Mouse (Mus musculus) regulatory T cell (primary cell): ENCODE measurements around the gene Pus1.

Experiments used
- in situ Hi-C: fragments of 300-600 bp; cut with MboI, MseI; formaldehyde crosslinking; loops from one replicate; pipeline ENCODE4 v1.15.1; 2025; ENCODE audit warnings: high pct_unique_total_duplicates

The Pus1 gene

DNA sequence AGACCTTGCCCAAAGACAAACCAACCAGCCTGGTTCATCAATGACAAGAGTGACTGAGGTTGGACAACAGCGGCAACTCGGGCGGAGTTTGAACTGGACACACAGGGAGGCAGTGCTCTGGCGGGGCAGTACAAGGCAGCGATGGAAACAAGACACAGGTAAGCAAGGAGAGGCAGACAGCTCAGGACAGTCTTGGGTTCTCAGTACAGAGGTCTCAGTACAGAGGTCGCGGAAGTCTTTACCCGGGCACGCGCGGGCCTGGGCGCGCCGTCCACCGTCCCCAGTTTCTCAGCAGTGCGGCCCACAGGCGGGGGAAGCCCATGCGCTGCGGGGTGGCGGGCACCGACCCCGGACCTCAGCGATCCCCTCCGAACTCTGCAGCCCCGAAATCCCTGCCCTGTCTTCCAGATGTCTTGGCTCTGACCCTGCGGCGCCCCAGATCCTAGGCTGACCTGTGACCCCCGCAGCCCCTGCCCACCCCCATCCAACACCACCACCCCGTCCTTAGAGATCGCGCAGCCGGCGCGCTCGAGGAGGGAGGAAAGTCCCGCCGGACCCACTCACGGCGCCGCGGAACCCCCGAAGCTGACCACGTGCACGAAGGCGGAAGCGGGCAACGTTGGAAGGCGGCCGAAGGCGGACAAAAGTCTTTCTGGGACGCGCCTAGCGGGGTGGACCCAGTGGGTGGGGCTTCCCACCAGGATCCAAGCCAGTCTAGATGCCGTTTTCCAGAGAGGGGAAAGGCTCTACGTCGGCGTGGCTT lies at the start of gene Pus1:
TSS of gene Pus1 (minus strand) at position 662 of the 763 bp plus-strand sequence.
- in situ Hi-C loops, result loop anchor here (5.0 to 10.0 kb wide), 2 partner anchors 62 to 485 kb away; no protein-coding TSS in a partner anchor

DNA sequence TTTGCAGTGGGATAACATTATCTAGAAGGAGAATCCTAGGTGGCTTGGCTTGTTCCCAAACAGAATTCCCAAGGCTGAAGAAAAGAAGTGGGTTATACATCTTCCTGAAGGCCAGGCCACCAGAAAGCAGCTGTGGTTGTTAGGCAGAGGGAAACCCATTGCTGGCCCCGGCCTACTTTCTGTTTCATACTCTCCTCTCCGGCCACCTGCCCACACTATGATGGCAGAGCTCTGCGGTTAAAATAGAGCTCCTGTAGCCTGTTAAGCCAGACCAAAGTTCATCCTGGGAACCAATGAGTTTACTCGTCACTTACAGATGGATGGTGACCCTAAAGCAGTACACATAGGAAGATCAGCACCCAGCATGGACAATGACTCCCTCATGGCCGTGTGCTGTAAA lies 47.1 kb upstream of the Pus1 start:
- in situ Hi-C loops, result no loop called here

DNA sequence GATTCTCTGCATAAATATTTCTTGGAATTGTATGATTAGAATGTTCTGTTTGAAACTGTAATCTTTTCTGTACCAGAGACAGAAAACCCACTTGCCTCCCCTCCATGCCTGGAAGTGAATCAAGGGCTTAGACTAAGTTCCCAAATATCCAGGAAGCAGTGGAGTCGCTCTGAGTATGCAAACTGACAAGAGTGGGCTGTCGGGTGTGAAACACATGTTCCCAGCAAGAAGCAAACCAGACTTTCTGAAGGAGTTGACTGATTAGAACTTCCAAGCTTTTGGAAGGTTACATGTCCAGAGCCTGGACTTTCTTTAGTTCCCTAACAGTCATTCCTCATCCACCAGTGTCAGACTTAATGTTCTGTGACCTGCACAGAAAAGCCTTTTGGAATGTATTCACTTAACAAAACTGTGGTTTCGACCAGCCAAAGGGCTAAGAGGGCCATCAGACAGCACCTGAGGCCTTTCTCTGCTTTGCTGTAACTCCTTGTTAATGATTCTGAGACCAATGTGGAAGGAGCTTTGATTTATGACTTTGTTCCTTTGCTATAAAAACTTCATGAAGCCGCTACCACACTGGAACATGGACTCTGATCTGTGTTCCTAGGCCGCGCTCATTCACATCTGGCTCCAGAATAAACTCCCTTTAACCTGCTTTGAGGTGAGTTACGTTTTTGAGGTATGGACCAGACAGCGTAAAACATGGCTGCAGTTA lies 46.5 kb upstream of the Pus1 start:
- in situ Hi-C loops, result no loop called here

DNA sequence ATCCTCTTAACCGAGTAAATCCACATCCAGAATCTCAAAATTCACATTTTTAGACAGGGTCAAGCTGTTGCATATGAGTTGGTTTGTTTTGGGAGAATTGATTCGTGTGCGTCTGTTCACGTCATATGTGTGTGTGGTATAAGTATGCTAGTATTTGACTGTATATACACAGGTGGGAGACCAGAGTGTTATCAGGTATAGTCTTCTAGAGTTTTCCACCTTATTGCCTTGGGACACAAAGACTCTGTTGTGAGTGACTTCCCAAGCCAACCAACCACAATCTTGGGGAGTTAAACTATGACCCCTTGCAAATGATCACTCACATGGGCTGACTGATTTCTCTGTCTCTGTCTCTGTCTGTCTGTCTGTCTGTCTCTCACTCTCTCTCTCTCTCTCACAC lies 44.0 kb upstream of the Pus1 start:
- in situ Hi-C loops, result no loop called here

DNA sequence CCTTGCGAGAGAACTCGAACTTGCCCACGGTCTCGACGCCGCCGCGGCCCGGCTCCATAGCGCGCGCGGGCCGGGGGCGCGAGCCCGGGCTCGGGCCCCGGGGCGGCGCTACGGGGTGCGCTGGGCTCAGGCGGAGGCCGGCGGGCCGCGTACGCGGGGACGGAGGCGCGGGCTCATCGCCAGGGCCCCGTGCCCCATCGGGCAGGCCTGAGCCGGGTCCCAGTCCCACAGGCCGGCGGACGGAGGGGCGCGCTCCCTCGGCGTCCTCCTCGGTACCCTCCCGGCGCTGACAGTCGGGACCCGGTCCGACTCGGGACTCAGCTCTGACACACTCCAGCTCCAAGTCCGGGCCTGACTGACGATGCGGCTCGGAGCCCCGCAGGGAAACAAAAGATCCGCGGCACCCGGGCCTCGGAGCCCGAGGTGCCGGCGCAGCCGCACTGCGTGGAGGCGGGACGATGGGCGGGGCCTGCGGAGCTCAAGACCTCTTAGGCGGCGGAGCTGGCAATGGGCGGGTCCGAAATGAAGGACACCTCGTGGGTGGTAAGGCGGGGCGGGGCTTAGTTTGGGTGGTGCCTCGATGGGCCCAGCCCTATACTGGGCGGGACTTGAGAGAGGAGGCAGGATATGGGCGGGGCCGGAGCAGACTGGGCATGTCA lies 29.3 kb upstream of the Pus1 start, which contains the start of gene Ulk1:
TSS of gene Ulk1 (minus strand) at position 431 of the 659 bp plus-strand sequence.
- in situ Hi-C loops, result no loop called here

DNA sequence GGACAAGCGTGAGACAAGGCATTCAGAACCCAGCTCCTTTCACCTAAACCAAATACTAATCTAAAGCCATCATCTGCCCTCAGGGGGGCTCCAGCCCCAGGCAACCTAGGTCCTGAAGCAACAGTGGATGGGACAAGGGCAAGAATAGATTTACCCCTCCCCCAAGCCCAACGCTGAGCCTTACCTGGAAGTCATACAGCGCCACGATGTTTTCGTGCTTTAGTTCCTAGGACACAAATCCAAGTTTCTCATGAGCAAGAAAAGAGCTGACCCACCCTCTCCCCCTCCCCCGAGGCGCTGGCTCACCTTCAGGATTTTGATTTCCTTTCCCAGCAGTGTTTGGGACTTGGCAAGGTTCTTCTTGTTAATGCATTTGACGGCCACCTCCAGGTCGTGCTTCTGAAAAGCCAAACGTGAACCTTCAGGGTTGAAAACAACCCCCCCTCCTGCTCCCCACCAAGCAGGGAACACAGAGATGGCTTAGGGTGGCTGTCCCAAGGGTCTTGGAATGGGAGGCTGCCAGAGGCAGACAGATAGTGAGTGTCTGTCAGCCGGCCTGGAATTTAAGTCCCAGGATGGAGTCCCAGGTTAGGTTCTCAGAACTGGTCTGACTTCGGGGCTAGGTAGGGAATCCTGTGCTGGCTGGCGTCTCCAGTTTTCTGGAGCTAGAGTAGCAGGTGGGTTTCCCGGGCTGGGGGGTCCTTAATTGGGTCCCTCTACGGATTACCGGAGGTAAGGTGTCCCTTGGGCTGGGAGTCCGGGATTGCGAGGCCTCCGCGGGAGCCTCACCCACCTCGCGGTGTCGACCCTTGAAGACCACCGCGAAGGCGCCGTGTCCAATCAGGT lies 28.6 kb upstream of the Pus1 start:
- in situ Hi-C loops, result no loop called here

DNA sequence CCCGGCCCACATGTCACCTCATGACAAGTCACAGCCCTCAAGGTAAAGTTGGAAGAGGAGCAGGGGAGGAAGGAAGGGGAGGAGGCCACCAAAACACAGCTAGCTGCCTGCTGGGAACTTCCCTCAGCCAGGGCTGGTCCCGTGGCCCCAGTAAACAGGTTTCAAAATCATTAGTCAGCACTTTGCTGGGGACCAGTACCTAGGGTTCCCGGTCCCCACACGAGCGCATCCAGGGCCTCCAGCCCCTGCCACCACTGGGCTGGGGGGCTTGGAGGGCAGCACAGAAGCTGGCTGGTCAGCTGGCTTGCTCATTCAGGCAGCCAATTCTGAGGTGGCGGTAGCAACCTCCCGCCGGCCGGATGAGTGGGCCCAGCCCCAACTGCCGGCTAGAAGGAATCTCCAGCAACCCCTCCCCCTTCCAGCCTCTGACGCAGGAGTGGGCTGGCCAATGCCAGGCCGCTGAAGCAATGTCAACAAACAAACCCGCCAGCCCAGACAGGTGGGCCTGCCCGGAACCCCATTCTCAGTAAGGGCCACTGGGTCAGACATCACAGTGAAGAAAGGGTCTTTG lies 27.7 kb upstream of the Pus1 start:
- in situ Hi-C loops, result no loop called here

DNA sequence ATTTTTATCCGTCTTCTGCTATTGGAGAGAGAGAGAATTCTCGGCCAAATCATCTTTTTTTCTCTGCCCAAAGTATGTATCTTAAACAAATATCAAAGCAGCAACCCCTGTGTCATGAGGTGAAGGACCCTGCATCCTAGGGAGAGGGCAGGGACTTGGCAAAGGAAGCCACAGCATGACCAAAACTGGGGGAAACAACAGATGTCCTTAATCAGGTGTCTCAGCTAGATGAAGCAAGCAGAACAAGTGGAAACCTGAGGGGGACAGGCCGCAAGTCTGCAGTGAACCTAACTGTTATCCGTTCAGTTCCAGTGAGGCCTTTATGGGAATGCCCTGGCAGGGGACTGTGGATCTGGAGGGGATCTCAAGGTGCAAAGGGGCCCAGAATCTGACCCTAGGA lies 27.0 kb upstream of the Pus1 start:
- in situ Hi-C loops, result no loop called here

DNA sequence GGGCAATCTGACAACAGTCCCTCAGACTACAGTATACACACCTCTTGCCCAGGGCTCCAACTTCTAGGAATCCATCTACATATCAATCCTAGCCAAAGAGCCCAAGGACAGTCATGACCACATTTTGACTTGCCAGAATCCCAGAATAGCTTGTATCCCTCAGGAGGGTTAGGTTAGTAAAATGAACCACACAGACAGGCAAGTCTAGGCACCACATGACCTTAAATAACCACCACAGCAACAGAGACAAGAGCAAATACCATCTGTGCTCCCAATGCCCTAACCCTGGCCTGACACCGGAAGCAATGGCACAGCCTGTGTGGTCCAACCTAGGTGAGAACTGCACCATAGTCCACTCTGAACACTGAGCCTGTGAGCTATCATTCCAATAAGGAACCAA lies 26.2 kb upstream of the Pus1 start:
- in situ Hi-C loops, result no loop called here

DNA sequence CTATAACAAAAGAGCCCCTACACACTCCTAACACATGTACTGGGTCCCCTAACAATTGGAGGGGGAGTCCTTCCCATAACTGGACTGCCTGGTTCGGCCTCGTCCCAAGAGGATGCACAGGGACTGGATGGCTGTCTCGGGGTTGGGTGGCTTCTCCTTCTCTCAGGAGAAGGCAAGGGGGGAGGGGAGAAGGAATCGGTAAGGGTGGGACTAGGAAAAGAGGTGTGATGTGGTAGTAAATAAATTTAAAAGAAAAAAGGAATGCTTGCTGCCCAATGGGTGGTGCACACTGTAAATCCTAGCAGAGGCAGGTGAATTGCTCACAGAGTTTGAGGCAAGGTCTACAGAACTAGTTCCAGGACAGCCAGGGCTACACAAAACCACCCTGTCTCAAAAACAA lies 25.7 kb upstream of the Pus1 start:
- in situ Hi-C loops, result no loop called here

DNA sequence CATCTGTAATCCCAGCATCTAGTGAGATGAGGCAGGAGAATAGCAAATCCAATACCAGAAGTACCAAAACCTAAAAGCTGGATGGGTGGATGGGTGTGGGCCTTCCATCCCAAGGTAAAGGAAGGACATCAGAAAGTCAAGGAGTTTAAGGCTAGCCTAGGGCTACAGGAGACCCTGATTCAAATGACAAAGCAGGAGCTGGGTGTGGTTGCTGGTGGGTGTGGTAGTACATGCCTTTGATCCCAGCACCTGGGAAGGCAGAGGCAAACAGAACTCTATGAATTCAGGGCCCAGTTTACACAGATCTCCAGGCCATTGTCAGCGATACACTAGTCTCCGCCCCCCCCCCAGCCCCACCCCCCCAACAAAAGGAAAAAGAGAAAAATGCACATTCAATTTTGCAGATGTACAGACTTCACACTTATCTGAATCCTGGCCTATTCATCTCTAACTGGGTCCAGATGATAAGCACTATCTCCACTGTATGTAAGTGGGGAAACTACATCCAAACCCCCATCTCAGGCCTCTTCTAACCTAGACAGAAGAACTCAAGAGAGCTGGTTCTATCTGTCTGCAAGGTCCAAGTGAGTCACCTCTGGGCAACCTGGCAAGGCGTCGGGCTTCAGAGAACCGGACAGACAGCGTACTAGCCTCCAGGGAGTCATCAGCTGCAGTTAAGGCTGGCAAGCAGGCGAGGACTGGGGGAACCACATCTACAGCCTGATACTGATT lies 23.7 kb upstream of the Pus1 start:
- in situ Hi-C loops, result no loop called here

DNA sequence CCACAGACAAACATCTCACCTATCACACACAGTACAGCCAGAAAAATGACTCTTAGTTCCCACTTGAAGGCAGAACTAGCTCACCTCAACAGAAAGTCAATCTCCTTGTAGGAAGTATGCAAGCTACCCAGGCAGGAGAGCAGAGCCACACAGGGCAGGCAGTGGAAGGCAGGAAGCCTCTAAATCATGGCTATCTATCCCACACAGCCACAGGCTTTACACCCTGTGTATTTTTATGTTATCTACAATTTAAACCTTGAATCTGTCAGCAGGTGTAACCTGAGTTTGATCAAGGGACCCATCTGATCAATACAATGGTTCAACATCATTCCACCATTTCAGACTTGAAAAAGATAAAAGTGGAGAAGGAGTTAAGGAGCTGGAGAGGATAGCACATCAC lies 22.4 kb upstream of the Pus1 start:
- in situ Hi-C loops, result no loop called here

DNA sequence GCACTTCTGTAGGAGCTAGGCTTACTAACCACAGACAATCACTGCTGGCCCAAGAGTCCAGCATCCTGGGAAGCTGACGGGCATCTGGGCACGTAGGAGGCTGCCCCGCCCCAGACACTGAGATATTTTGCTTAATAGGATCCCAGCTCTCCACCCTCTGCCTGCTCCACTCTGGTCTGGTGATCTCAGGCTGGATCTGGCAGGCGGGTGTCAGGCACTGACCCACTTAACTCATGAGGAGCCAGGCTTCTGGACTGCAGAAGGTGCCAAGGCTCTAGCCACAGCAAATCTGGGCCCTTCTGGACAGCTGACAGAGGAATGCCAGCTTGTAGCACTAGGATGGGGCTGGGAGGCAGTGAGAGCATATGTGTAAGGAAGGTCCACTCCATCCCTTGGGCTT lies 21.7 kb upstream of the Pus1 start:
- in situ Hi-C loops, result no loop called here

DNA sequence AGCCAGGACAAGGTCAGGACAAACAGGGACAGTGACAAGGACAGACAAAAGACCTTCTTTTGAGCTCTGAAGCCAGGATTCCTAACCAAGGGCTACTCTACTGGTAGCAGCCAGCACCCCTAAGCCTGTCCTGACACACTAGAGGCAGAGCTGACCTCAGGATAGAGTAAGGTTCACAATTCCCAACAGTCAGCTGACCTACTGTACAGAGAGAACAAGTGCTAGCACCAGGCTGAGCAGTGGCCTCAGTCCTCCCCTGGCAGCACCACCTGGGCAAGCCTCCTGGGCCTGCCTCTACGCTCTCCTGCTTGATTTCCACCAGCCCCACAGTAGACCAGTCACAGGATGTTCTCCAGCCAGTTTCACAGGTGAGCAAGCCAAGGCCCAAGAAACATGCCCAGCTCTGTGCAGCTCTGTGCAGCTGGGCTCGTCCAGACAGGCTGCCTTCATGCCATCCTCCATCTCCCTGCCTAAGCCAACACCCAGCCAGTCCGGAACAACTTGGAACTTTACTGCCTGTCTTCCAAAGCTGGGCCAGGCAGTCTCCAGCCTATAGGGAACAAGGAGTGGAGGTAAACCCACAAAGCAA lies 20.7 kb upstream of the Pus1 start:
- in situ Hi-C loops, result no loop called here

DNA sequence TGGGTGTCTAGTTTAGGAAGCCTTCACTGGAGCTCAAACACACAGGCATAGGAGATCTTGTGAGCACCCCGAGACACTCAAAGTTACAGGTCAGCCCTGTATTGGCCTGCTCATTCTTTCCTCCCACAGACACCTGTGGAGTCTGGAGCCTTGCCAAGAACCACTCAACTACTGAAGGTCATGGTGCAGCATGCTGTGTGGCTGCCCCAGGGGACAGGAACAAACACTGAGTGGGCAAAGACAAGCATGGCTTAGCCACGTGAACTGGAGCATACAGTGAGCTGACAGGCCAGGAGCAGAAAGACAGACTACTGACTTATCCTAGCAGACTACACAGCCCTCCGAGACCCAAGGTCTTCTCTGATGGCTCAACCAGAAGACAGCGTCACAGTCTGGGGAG lies 17.2 kb upstream of the Pus1 start:
- in situ Hi-C loops, result no loop called here

DNA sequence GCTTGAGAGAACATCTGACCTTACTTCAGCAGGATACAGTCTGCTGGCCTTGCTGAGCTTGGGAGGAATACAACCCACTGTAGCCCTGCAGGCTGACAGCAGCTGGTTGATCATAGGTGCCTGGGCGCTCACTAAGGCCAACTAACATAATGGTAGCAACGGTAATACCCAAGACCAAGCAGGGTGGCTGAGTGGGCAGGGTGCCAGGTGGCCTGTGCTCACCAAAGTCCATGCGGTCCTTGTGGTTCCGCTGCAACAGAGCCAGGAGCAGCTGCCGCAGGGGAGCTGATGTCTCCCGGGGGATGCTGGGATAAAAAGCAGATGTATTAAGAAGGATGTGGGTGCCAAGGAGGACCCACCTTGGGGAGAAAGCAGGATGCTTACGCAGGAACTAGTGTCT lies 13.9 kb upstream of the Pus1 start:
- in situ Hi-C loops, result no loop called here

DNA sequence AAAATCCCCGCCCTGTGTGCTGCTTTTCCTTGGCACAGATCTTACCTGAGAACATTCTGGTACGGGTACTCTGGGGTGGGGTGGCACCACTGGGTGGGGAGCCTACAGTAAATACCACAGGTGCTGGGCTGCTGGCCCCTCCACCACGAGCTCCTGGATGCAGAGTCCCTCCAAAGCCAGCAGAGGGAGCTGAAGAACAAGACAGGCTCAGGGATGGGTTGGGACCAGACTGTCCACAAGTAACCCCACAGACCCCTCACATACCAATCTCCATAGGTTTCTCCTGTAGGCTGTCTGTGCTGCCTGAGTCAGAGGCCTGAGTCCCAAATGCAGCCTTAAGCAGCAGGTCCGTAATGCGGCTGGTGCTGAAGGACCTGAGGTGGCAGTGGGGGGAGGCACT lies 8.2 kb upstream of the Pus1 start:
- in situ Hi-C loops, result loop anchor here (10.0 kb wide), 1 partner anchor 476 kb away; no protein-coding TSS in a partner anchor

DNA sequence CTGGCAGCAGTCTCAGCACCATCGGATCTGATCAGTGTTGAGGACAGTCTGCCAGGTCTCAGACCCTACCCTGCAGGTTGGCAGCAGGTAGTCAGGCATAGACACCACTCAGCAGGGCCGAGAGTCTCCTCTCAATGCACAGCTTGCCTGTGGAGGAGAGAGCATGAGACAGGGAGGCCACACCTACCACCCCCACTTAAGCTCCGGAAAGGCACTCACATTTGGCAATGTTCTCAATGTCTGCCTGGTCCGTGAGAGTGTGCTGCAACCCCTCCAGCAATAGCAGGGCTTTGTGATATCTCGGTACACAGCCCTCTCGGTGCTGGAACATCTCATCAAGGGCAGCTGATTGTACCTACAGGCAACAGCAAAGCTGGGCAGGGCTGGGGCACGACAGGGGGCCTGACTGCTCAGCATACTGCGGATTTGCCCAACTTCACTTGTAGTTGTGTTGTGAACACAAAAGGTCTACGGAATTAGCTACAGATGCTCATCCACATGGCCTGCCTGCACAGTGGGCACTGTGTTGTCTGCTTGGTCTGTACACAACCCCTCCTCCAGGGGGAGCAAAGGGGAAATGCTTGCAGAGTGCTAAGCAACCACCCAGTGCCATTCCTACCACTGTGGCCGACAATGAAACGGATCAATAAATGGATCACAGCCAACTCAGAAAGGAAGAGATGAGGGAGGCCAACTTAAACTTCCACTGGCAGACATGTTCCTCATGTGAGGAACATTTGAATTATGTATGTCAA lies 5.8 kb upstream of the Pus1 start:
- in situ Hi-C loops, result loop anchor here (10.0 kb wide), 1 partner anchor 479 kb away; no protein-coding TSS in a partner anchor

DNA sequence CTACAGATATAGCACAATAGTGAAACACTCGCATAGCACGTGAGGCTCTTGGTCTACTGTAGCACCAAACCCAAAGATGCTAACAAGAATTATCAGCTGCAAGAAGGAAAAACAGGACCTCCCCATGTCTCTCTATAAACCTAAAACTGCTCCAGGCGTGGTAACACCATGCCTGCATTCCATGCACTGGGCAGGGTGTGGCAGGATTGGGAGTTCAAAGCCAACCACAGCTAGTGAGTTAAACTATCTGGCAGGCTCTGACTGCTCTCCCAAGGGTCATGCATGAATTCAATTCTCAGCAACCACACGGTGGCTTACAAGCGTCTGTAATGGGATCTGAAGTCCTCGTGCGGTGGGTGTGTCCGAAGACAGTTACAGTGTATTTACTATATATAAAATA lies 2.7 kb upstream of the Pus1 start:
- in situ Hi-C loops, result loop anchor here (10.0 kb wide), 1 partner anchor 482 kb away; no protein-coding TSS in a partner anchor
